Mouse (Mus musculus) heart, postnatal 0 days (tissue): ENCODE results near the gene Slc25a39.

Experiments used
- CTCF ChIP-seq: IDR thresholded peaks from 2 replicates; pipeline ENCODE4 v1.5.1; 2016; ENCODE audit warnings: antibody characterized with exemption, control low read depth, low read depth
- EP300 ChIP-seq: IDR thresholded peaks from 2 replicates; pipeline ENCODE4 v1.6.1; 2016; ENCODE audit warnings: antibody characterized with exemption, low read depth

DNA sequence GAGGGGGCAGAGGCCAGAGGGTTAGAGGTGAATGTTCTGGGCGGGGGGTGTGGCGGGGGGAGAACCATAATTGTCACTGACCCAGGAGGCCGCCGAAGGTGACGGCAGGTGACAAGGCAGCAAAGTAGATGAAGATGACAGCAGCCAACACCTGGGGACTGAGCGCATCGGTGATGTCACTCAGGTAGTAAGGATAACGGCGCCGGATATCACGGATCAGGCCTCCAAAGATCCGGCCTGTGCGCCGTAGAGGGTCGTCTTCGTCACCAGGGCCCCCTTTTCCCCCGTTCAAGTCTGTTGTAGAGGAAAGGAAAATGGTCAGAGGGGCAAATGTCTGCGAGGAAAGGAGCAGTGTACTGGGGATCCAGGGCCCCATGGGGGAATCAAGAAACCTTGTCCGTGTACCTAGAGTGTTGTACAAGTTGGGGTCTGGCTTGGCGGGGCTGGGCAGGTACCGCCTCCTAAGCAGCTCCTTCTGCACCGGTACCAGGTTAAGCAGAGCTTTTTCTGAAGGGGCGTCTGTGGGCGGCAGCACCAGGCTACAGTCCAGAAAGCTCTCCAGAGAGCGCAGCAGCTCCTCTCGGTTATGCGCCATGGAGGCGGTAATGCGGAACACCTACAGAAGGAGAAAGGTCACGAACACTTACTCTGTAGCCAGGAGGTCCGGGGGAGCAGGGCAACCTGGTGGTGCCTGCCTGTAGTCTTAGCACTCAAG is 51.0 kb downstream of the Slc25a39 start:
- no peak for TF ChIP-seq CTCF
- no peak for TF ChIP-seq EP300
